In genomic region chr15:12493258-12493657, GRCm38 (mm10) we compare ENCODE assay signal across 11 mouse cellular contexts.
DNase-seq lines count a peak whose midpoint lies in the region; ATAC-seq and TF ChIP-seq lines count a peak whose summit lies in the region.
"Had no signal": no experiment of that assay in that cellular context is flagged by ENCODE, and none has a peak within 500 bp of the region (broad histone marks: within the 10 kb centered on the region; RNA-seq: fewer than 3 reads in every experiment).

No protein-coding gene starts in this region.

- no peak overlapping the region; the same call in 1 of the 2 replicates for H3K4me2 ChIP-seq in stomach, embryonic 16.5 days (ENCODE audit: low read depth, low read length)
- H3K4me2 ChIP-seq: liver, embryonic 13.5 days had no signal

- peaks cover 3% of the 10 kb centered on the region; the same call in 1 of the 2 replicates for H3K4me1 ChIP-seq in kidney, adult 2 months (ENCODE audit: control insufficient read depth, insufficient read depth, low read length)
- H3K4me1 ChIP-seq in stomach, embryonic 16.5 days (ENCODE audit: control insufficient read depth, insufficient read depth, low read length), result peaks cover 25% of the 10 kb centered on the region; the same call in 1 of the 2 replicates
- H3K4me1 ChIP-seq: liver, embryonic 13.5 days had no signal

- no peak for ATAC-seq in stomach, embryonic 16.5 days (ENCODE audit: insufficient read depth, low FRiP score)
- ATAC-seq in granulocyte monocyte progenitor cell, adult 5-6 weeks (replicated peaks; ENCODE audit: poor library complexity, severe bottlenecking), result no peak

- TF ChIP-seq CTCF in kidney, adult 2 months (conservative IDR thresholded peaks at IDR 0.05; ENCODE audit: insufficient read depth, insufficient read length, low read depth, low read length), result no peak

- DNase-seq in heart, postnatal 14 days, result peak; percentile 32
- DNase-seq in heart, adult 9 months (ENCODE audit: low spot score in 2 of 2), result no peak
- peak; percentile 45 for DNase-seq in kidney, adult 2 months
- DNase-seq in lung, adult 18-20 months, result peak; percentile 70 to 77
- no peak for DNase-seq in layer of hippocampus, adult 9-11 months
- no peak for DNase-seq in layer of hippocampus, postnatal 10 days (ENCODE audit: low spot score in 2 of 2)
- DNase-seq: cerebellum, adult 8-10 months; liver, embryonic 13.5 days had no signal

- no peak overlapping the region for H3K27ac ChIP-seq in kidney, adult 2 months (ENCODE audit: insufficient read depth, low read depth, low read length)
- peak overlapping the region; percentile 78 for H3K27ac ChIP-seq in stomach, embryonic 16.5 days (ENCODE audit: low read length)
- H3K27ac ChIP-seq: liver, embryonic 13.5 days had no signal

- no peaks in the 10 kb centered on the region for H3K27me3 ChIP-seq in kidney, adult 2 months (replicated peaks; ENCODE audit: control insufficient read depth, insufficient read depth, low read length)
- no peaks in the 10 kb centered on the region for H3K27me3 ChIP-seq in stomach, embryonic 16.5 days (ENCODE audit: control insufficient read depth, insufficient read depth, low read length)
- H3K27me3 ChIP-seq: liver, embryonic 13.5 days had no signal

- H3K4me3 ChIP-seq in kidney, adult 2 months (ENCODE audit: insufficient read depth, low read depth, low read length), result no peak overlapping the region
- no peak overlapping the region; the same call in 1 of the 2 replicates for H3K4me3 ChIP-seq in stomach, embryonic 16.5 days (replicated peaks; ENCODE audit: low read length)
- H3K4me3 ChIP-seq: erythroblast, embryonic 14.5 days; liver, embryonic 13.5 days had no signal

- 0 out of 2 replicates have a peak overlapping the region, but pooled peaks have one; percentile 53 for H3K9ac ChIP-seq in stomach, embryonic 16.5 days (ENCODE audit: low read length)
- H3K9ac ChIP-seq: liver, embryonic 13.5 days had no signal

- no peaks in the 10 kb centered on the region for H3K36me3 ChIP-seq in kidney, adult 2 months (ENCODE audit: control insufficient read depth, insufficient read depth, low read length)
- H3K36me3 ChIP-seq in stomach, embryonic 16.5 days (ENCODE audit: control insufficient read depth, insufficient read depth, low read length), result no peaks in the 10 kb centered on the region
- H3K36me3 ChIP-seq: liver, embryonic 13.5 days had no signal

- WGBS in kidney, adult 2 months, result 50% methylated on average over 7 of the region's 7 CpGs
- 48% methylated on average over 7 of the region's 7 CpGs for WGBS in stomach, embryonic 16.5 days

- no peak for TF ChIP-seq POLR2A in kidney, adult 2 months (IDR thresholded peaks at IDR 0.05; ENCODE audit: low read depth, low read length)

- no peaks in the 10 kb centered on the region for H3K9me3 ChIP-seq in stomach, embryonic 16.5 days (replicated peaks; ENCODE audit: control insufficient read depth, low read length)
- H3K9me3 ChIP-seq: liver, embryonic 13.5 days had no signal

- intact Hi-C loops in heart, postnatal 14 days (cut with DNase I), result loop anchor here (5.0 kb wide), 1 partner anchor 111 kb away; no protein-coding TSS in a partner anchor

Comparison
In these comparisons a context has a peak if more than half of its experiments do, and no peak if none do; other contexts are left out.
1. DNase-seq: peak in heart, postnatal 14 days (2 of 2), kidney, adult 2 months (single experiment) and lung, adult 18-20 months (2 of 2); none in heart, adult 9 months (0 of 2), layer of hippocampus, adult 9-11 months (single experiment) and layer of hippocampus, postnatal 10 days (0 of 2).